ENCODE assay signal across 24 mouse cellular contexts in the genomic region with DNA sequence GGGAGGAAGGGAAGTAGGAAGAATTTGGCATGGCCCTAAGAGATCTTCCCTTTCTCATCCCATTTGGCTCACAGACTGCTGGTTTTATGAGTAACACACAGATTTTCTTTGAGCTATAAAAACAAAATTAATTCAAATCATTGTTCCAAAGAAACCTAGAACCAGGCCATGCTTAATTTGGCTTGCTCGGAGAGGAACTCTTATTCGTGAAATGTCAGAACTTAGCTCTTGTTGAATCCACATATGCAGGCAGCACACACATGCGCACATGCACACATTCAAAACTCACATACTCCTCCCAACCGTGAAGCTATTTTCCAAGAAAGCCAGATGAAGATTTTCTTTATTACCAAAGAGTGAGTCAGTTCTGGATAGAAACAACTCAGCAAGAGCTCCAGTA.
DNase-seq lines count a peak whose midpoint lies in the region; TF ChIP-seq lines count a peak whose summit lies in the region.
"Had no signal": no experiment of that assay in that cellular context is flagged by ENCODE, and none has a peak within 500 bp of the region (broad histone marks: within the 10 kb centered on the region; RNA-seq: fewer than 3 reads in every experiment).

No protein-coding gene starts in this region.

- H3K4me1 ChIP-seq in limb, embryonic 10.5 days, result no peaks in the 10 kb centered on the region
- H3K4me1 ChIP-seq: embryonic facial prominence, embryonic 10.5 days; forebrain, embryonic 12.5 days; heart, embryonic 10.5 days; hindbrain, embryonic 10.5 days; limb, embryonic 13.5 days; lung, embryonic 15.5 days; midbrain, embryonic 10.5 days; stomach, embryonic 15.5 days had no signal

- no peaks in the 10 kb centered on the region for H3K27me3 ChIP-seq in limb, embryonic 10.5 days (ENCODE audit: low read depth, poor library complexity, severe bottlenecking)
- H3K27me3 ChIP-seq: CH12.LX; forebrain, embryonic 12.5 days; limb, embryonic 13.5 days; lung, embryonic 15.5 days; stomach, embryonic 15.5 days had no signal

- no peaks in the 10 kb centered on the region for H3K9me3 ChIP-seq in limb, embryonic 10.5 days (replicated peaks)
- H3K9me3 ChIP-seq: embryonic facial prominence, embryonic 10.5 days; forebrain, embryonic 12.5 days; heart, embryonic 10.5 days; hindbrain, embryonic 10.5 days; limb, embryonic 13.5 days; lung, embryonic 15.5 days; midbrain, embryonic 10.5 days; stomach, embryonic 15.5 days had no signal

- DNase-seq in left cerebral cortex, adult 11 months (ENCODE audit: low spot score), result peak; percentile 29
- DNase-seq in left cerebral cortex, postnatal 4 days, result no peak
- peak in 1 of 2 experiments; percentile 61 for DNase-seq in layer of hippocampus, adult 2 months (ENCODE audit: low spot score in 2 of 2)
- peak; percentile 10 to 30 for DNase-seq in left cerebral cortex, adult 2 months (ENCODE audit: extremely low spot score in 1 of 2, low spot score in 2 of 2)
- DNase-seq in right cerebral cortex, postnatal 36 days (ENCODE audit: low spot score in 2 of 2), result peak; percentile 59 to 70
- no peak for DNase-seq in gastrocnemius, postnatal 14 days
- DNase-seq in cerebellum, adult 11 months, result no peak
- DNase-seq in limb, embryonic 10.5 days (ENCODE audit: low spot score), result no peak
- DNase-seq: cerebellum, adult 9-10 months; kidney, adult 9 months; kidney, postnatal 36 days; retina, postnatal 1 day; thymus, postnatal 14 days had no signal

- no peak for TF ChIP-seq CTCF in layer of hippocampus, adult 2 months (conservative IDR thresholded peaks at IDR 0.05)
- TF ChIP-seq CTCF in left cerebral cortex, adult 2 months (IDR thresholded peaks at IDR 0.05), result no peak

- 93% methylated on average over 4 of the region's 4 CpGs for WGBS in limb, embryonic 10.5 days

- H3K27ac ChIP-seq in layer of hippocampus, adult 2 months, result peak overlapping the region; percentile 11; the same call in 1 of the 2 replicates
- peak overlapping the region; percentile 78 for H3K27ac ChIP-seq in left cerebral cortex, adult 2 months
- no peak overlapping the region for H3K27ac ChIP-seq in limb, embryonic 10.5 days
- H3K27ac ChIP-seq: embryonic facial prominence, embryonic 10.5 days; forebrain, embryonic 12.5 days; heart, embryonic 10.5 days; hindbrain, embryonic 10.5 days; limb, embryonic 13.5 days; liver, embryonic 14.5 days; lung, embryonic 15.5 days; macrophage; midbrain, embryonic 10.5 days; stomach, embryonic 15.5 days had no signal

- no peak overlapping the region for H3K4me3 ChIP-seq in layer of hippocampus, adult 2 months
- no peak overlapping the region for H3K4me3 ChIP-seq in left cerebral cortex, adult 2 months
- H3K4me3 ChIP-seq in limb, embryonic 10.5 days, result no peak overlapping the region
- H3K4me3 ChIP-seq: embryonic facial prominence, embryonic 10.5 days; forebrain, embryonic 12.5 days; heart, embryonic 10.5 days; hindbrain, embryonic 10.5 days; limb, embryonic 13.5 days; lung, embryonic 15.5 days; midbrain, embryonic 10.5 days; stomach, embryonic 15.5 days had no signal

- intact Hi-C loops in left cerebral cortex, postnatal 4 days (cut with DNase I), result no loop called here
- intact Hi-C loops in left cerebral cortex, adult 2 months (cut with DNase I), result loop anchor here (1.0 to 10.0 kb wide), 7 partner anchors 18 to 805 kb away; no protein-coding TSS in a partner anchor
- intact Hi-C loops in gastrocnemius, postnatal 14 days (cut with DNase I; ENCODE audit: low total_unique reads), result no loop called here

- no peaks in the 10 kb centered on the region for H3K36me3 ChIP-seq in limb, embryonic 10.5 days
- H3K36me3 ChIP-seq: embryonic facial prominence, embryonic 10.5 days; forebrain, embryonic 12.5 days; heart, embryonic 10.5 days; hindbrain, embryonic 10.5 days; limb, embryonic 13.5 days; lung, embryonic 15.5 days; midbrain, embryonic 10.5 days; stomach, embryonic 15.5 days had no signal

Comparison
In these comparisons a context has a peak if more than half of its experiments do, and no peak if none do; other contexts are left out.
1. DNase-seq: peak in left cerebral cortex, adult 11 months (single experiment), left cerebral cortex, adult 2 months (2 of 2) and right cerebral cortex, postnatal 36 days (2 of 2); none in left cerebral cortex, postnatal 4 days (single experiment), gastrocnemius, postnatal 14 days (single experiment), cerebellum, adult 11 months (single experiment) and limb, embryonic 10.5 days (single experiment).